Mouse (Mus musculus) heart, embryonic 16.5 days (tissue): ENCODE results near the gene Ccdc70. TPM values are rescaled to one million over a fixed set of nuclear protein-coding genes. Genes with fewer than 3 reads are reported as not detected.

ENCODE experiments used
- ATAC-seq: fragments of 200-750 bp; cut with Nextera tagmentation; replicated peaks from 2 replicates; pipeline ENCODE4 v1.8.0; 2017; ENCODE audit warnings: moderate number of reproducible peaks; ENCODE audit not compliant: insufficient read depth, low FRiP score; ENCODE audit errors: extremely low read depth
- H3K27ac ChIP-seq: fragments of 300-500 bp; sonication (generic); 2 replicates; pipeline ENCODE4 v1.5.1; 2014; ENCODE audit warnings: mild to moderate bottlenecking, low read length, control low read depth, moderate library complexity
- H3K27me3 ChIP-seq: fragments of 300-500 bp; sonication (generic); 2 replicates; pipeline ENCODE4 v1.6.1; 2014; ENCODE audit warnings: low read length, mixed read lengths; ENCODE audit not compliant: control insufficient read depth, insufficient read depth
- H3K36me3 ChIP-seq: fragments of 300-500 bp; sonication (generic); 2 replicates; pipeline ENCODE4 v1.6.1; 2014; ENCODE audit not compliant: control insufficient read depth, insufficient read depth
- H3K4me1 ChIP-seq: fragments of 300-500 bp; sonication (generic); 2 replicates; pipeline ENCODE4 v1.6.1; 2014; ENCODE audit warnings: low read length, mixed read lengths; ENCODE audit not compliant: control insufficient read depth, insufficient read depth
- H3K4me2 ChIP-seq: fragments of 300-500 bp; sonication (generic); 2 replicates; pipeline ENCODE4 v1.6.1; 2014; ENCODE audit warnings: low read depth, mild to moderate bottlenecking, control low read depth, low read length
- H3K4me3 ChIP-seq: fragments of 300-500 bp; sonication (generic); 2 replicates; pipeline ENCODE4 v1.5.1; 2014; ENCODE audit warnings: mild to moderate bottlenecking, control low read depth, low read length
- H3K9ac ChIP-seq: fragments of 300-500 bp; sonication (generic); 2 replicates; pipeline ENCODE4 v1.6.1; 2014; ENCODE audit warnings: low read length, control low read depth
- H3K9me3 ChIP-seq: fragments of 300-500 bp; sonication (generic); replicated peaks from 2 replicates; pipeline ENCODE4 v1.6.1; 2016; ENCODE audit warnings: low read length; ENCODE audit not compliant: control insufficient read depth
- WGBS: fragments of 180-500 bp; shearing (Covaris S2); extraction: QIAGEN DNeasy Blood & Tissue Kit; methylation state at CpG from one replicate; pipeline ENCODE4 v1.1.7; 2014; 5-methylcytosine and 5-hydroxymethylcytosine counted together
- polyA plus RNA-seq: library from polyadenylated mRNA; unstranded; fragments of >200 nt; fragmentation: Nextera tagmentation; extraction: Ambion mirVana; gene quantifications from 2 replicates; pipeline ENCODE4 v1.2.1, GENCODE M21; 2015

The Ccdc70 gene
- polyA plus RNA-seq, 1 experiment from 2014 or later = not detected

DNA sequence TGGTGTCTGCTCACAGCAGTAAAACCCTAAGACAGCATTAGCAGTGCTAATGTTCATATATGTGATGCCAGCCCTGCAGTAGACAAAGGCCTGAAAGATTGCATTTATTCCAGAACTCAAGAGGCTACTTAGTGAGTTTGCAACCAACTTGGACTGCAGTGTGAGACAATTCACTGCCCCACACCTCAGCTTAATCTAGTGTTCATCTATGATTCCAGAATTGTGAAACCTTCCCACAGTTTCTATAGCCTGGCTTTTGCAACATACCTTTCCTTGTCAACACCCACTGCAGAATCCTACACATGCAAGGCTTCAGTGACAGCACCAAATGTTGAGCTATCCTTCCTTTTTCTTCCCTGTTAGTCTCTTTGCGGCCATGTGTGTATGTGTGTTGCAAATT, 2.9 kb upstream of the Ccdc70 start:
- Histone ChIP-seq H3K4me3 (no peak overlapping the region), H3K9me3 (no peaks in the 10 kb centered on the region), H3K36me3 (no peaks in the 10 kb centered on the region), H3K4me1 (no peaks in the 10 kb centered on the region), H3K27ac (no peak overlapping the region), H3K27me3 (no peaks in the 10 kb centered on the region), H3K9ac (no peak overlapping the region), H3K4me2 (no peak overlapping the region)
- 74% methylated on average over 1 of the region's 1 CpGs for WGBS
- ATAC-seq = no peak

DNA sequence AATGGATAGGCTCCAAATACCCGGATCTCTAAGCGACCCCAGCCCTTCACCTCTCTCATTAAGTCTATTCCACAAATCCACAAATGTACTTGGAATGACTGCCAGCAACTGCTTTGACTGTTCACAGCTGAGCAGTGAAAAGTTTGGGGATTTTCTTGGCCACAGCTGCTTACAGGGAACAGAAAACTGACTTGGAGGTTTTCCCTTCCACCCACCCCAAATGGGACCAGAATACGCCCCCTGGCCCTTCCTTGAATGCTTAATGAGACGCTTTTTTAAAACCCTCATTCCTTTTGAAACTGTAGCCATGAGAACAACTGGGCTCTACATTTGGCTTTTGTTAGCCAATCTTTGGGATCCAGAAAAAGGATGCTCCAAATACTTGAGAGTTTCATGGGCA, 8.6 kb downstream of the Ccdc70 start:
- ATAC-seq = no peak
- Histone ChIP-seq H3K27ac (no peak overlapping the region), H3K27me3 (no peaks in the 10 kb centered on the region), H3K9ac (no peak overlapping the region), H3K4me3 (no peak overlapping the region), H3K4me1 (no peaks in the 10 kb centered on the region), H3K4me2 (no peak overlapping the region), H3K36me3 (no peaks in the 10 kb centered on the region), H3K9me3 (no peaks in the 10 kb centered on the region)
- 62% methylated on average over 4 of the region's 4 CpGs for WGBS

DNA sequence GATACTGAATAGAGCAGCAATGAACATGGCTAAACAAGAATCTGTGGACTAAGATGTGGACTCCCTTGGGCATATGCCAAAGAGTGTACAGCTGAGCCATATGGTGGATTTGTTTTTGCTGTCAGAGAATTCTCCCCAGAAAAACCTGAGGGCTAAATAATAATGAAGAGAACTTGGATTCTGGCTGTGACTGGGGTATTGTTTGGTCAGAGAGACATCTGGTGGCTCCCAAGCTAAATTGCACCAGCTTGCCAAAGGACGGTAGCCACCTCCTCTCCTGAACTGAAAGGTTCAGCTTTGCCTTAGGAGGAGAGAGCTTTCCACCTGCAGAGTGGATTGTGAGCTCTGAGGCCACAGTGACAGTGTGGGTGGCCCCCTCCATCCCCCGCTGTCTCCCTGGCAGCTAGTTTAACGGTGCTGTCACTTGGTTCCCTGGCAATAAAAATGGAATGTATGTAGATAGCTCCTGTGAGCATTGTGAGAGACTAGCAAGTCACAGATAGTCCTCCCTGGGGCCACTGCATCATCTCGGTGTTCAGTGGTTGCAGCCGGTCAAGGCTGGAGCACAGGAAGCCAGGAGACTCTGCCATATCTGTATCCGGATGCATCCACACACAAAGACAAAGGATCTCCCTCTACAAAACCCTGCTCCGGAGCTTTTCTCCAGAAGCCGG, 12.2 kb downstream of the Ccdc70 start:
- no peaks in the 10 kb centered on the region for H3K27me3 ChIP-seq
- no peak overlapping the region for H3K4me2 ChIP-seq
- no peak for ATAC-seq
- no peaks in the 10 kb centered on the region for H3K36me3 ChIP-seq
- no peak overlapping the region for H3K27ac ChIP-seq
- H3K9me3 ChIP-seq = no peaks in the 10 kb centered on the region
- WGBS = 58% methylated on average over 8 of the region's 8 CpGs
- no peaks in the 10 kb centered on the region for H3K4me1 ChIP-seq
- H3K4me3 ChIP-seq = no peak overlapping the region
- H3K9ac ChIP-seq = no peak overlapping the region

DNA sequence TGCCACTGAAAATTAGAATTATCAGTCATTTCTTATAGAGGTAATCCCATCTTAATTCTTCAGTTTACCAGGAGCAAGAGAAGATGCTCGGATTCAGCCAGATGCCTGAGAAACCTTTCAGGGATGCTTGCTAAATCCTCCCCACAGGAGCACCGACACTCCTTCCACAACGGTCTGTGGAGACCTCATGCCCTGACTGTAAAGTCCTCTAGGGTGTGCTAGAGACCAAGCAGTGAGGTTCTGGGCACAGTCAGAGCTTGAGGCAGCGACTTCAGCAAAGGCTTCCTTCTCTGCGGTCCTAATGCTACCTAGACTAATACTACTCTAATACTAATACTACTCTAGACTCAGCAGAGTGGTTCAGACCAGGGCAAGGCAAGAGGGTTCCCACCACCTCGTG, 22.6 kb downstream of the Ccdc70 start:
- no peak for ATAC-seq
- H3K4me3 ChIP-seq = no peak overlapping the region
- H3K9me3 ChIP-seq = no peaks in the 10 kb centered on the region
- no peaks in the 10 kb centered on the region for H3K27me3 ChIP-seq
- H3K36me3 ChIP-seq = no peaks in the 10 kb centered on the region
- WGBS = 19% methylated on average over 6 of the region's 6 CpGs
- H3K4me1 ChIP-seq = no peaks in the 10 kb centered on the region
- H3K27ac ChIP-seq = no peak overlapping the region
- H3K4me2 ChIP-seq = no peak overlapping the region
- no peak overlapping the region for H3K9ac ChIP-seq

DNA sequence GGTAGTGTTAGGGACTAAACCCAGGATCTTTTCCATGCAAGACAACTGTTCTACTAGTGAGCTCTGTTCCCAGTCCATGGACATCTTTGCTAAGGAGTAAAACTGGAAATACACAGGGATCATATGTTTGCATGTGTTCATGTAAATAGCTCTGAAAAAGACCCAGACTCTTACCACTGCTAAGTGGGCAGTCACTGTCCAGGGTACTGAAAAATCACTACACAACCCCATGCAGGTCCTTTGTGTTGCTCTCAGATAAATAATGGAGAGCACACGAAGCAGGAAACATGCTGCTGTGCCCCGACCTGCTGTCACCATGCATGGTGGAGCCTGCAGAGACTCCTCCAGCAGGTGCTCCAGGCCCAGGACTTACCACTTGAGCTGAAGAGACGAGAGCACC, 25.6 kb downstream of the Ccdc70 start:
- no peaks in the 10 kb centered on the region for H3K4me1 ChIP-seq
- no peaks in the 10 kb centered on the region for H3K27me3 ChIP-seq
- no peak overlapping the region for H3K27ac ChIP-seq
- H3K9me3 ChIP-seq = no peaks in the 10 kb centered on the region
- WGBS = 44% methylated on average over 3 of the region's 3 CpGs
- no peak for ATAC-seq
- no peak overlapping the region for H3K9ac ChIP-seq
- H3K36me3 ChIP-seq = no peaks in the 10 kb centered on the region
- H3K4me3 ChIP-seq = no peak overlapping the region
- H3K4me2 ChIP-seq = no peak overlapping the region

DNA sequence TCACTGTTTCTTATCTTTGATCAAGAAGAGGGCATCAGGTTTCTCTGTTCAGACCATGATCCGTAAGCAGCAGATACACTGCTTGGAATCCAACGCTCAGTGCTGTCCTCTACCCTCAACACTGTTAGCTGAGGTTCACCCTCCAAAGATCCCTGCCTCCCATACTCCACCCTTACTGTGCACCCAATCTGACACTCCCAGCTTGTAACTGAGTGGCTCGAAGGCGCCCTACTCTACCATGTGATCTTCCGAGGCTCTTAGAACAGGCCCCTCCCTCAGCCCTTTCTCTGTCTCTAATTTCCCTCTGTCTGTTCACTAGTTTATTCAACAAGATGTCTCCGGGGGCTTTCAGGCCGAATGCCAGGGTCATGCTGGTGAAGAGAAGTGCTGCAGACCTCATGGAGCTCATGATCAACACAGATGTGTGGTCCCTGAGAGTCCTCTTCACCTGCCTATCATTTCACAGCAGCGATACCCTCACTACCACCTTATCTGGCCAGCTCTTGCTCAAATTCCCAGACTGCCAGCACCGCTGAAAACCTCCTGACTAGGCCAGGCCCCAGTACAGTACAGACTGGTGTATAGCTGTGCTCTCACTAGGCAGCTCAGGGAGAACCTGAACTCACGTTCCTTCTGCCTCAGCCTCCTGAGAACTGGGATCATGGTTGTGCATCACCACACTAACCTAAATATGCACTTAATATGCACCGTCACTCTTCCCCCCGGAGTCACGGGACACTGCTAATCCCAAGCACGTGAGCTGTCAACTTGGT, 35.4 kb downstream of the Ccdc70 start:
- Histone ChIP-seq H3K4me1 (no peaks in the 10 kb centered on the region), H3K36me3 (no peaks in the 10 kb centered on the region), H3K9ac (no peak overlapping the region), H3K4me3 (no peak overlapping the region), H3K4me2 (no peak overlapping the region), H3K9me3 (no peaks in the 10 kb centered on the region), H3K27ac (no peak overlapping the region), H3K27me3 (no peaks in the 10 kb centered on the region)
- 69% methylated on average over 14 of the region's 14 CpGs for WGBS
- no peak for ATAC-seq

DNA sequence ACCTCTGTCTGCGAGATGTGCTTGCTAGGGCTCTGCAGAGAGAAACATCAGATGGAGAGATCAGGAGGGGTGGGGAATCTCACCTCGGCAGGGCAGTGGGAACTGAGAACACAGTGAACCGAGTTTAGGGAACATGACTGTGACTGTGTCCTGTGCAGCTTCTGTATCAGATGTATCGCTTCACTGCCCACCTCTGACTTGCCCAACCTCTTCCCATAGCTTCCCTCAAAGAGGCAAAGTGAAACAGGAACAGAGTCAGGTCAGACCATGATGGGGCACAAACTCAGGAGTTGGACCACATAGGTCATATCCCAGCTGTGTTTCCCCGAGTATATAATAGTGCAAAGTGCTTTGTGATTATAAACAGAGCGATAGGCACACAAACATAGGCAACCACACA, 36.8 kb downstream of the Ccdc70 start:
- Histone ChIP-seq H3K36me3 (no peaks in the 10 kb centered on the region), H3K27me3 (no peaks in the 10 kb centered on the region), H3K4me3 (no peak overlapping the region), H3K9ac (no peak overlapping the region), H3K27ac (no peak overlapping the region), H3K4me1 (no peaks in the 10 kb centered on the region), H3K9me3 (no peaks in the 10 kb centered on the region), H3K4me2 (no peak overlapping the region)
- ATAC-seq = no peak
- WGBS = 71% methylated on average over 6 of the region's 6 CpGs

DNA sequence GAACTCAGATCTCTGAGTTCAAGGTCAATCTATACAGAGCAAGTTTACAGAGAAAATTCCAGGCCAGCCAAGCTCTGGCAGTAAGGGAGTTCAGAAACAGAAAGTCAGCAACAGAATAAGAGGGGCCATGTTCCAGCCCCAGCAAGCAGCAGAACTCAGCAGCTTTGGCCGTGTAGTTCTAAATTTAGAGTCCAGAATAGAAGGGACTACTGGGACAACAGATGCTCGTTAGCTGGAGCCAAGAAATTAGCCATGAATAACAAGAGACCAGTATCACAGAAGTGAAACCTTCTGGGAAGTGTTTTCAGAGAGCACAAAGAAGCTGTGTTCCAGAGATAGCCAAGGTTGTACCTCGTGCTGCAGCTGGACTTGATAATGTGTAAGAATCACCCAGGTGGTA, 39.8 kb downstream of the Ccdc70 start:
- no peak overlapping the region; the same call in 1 of the 2 replicates for H3K27ac ChIP-seq

DNA sequence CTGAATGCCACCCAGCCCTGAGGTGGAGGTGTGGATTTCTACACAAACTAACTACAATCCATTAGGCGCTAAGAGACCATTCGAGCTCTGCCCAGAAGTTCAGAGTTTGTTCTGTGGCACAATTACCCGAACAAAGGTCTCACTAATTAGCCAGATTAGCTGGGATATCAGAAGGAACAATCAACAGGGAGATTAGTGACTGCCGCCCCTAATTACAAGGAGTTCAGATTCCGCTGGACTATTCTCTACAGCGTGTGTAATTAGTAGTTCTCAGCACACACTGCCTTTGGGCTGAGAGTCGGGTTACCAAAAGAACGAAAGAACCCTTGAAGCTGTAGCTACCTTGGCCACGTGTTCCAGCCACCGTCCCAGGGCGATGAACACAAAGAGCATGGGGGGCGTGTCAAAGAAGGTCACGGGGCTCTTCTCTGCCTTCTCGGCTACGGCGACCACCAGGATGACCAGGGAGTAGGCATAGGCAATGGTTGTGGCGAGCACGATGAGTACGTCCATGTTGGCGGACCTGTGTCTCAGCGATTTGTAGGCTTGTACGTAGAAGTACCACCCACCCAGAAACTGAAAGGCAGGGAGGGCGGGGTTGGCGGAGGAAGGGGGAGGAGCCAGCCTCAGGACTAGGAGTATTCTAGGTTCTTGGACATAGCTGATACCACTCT, 43.6 kb downstream of the Ccdc70 start:
- Histone ChIP-seq H3K27me3 (no peaks in the 10 kb centered on the region), H3K4me1 (no peaks in the 10 kb centered on the region), H3K27ac (no peak overlapping the region), H3K4me2 (no peak overlapping the region), H3K4me3 (no peak overlapping the region), H3K36me3 (no peaks in the 10 kb centered on the region), H3K9me3 (no peaks in the 10 kb centered on the region), H3K9ac (no peak overlapping the region)
- no peak for ATAC-seq
- WGBS = 77% methylated on average over 24 of the region's 24 CpGs

More for the DNA sequence above, 39.8 kb downstream of the Ccdc70 start:
- 36% methylated on average over 3 of the region's 3 CpGs for WGBS
- no peaks in the 10 kb centered on the region for H3K27me3 ChIP-seq
- no peak overlapping the region for H3K9ac ChIP-seq
- H3K4me1 ChIP-seq = no peaks in the 10 kb centered on the region
- H3K4me3 ChIP-seq = no peak overlapping the region
- no peak for ATAC-seq
- no peaks in the 10 kb centered on the region for H3K9me3 ChIP-seq
- H3K36me3 ChIP-seq = no peaks in the 10 kb centered on the region
- no peak overlapping the region for H3K4me2 ChIP-seq
